8 mouse cellular contexts compared by ENCODE assay signal in genomic region chr3:139076059-139076455, GRCm38 (mm10). TPM values are rescaled to one million over a fixed set of nuclear protein-coding genes. Genes with fewer than 3 reads are reported as not detected.
A peak's percentile ranks its signal among the peaks of the same experiment; 100 is the strongest.
DNase-seq lines count a peak whose midpoint lies in the region; ATAC-seq and TF ChIP-seq lines count a peak whose summit lies in the region.

No protein-coding gene starts in this region.

- WGBS in heart, embryonic 14.5 days = 14% methylated on average over 7 of the region's 7 CpGs
- WGBS in forebrain, postnatal 0 days = 11% methylated on average over 7 of the region's 7 CpGs
- 9% methylated on average over 7 of the region's 7 CpGs for WGBS in liver, embryonic 16.5 days (ENCODE audit: insufficient replicate concordance)

- peak overlapping the region in 1 of 2 experiments; percentile 99; a peak in 1 of 4 replicates for H3K27ac ChIP-seq in heart, embryonic 14.5 days (replicated peaks in 1 of 2; ENCODE audit: control insufficient read depth in 1 of 2, insufficient read depth in 1 of 2, low read depth in 2 of 2, low read length in 2 of 2)
- 0 out of 2 replicates have a peak overlapping the region, but pooled peaks have one; percentile 94 for H3K27ac ChIP-seq in forebrain, postnatal 0 days (ENCODE audit: low read depth, low read length)
- no peak overlapping the region for H3K27ac ChIP-seq in liver, embryonic 16.5 days (ENCODE audit: low read length)

- no peak for ATAC-seq in heart, embryonic 14.5 days (ENCODE audit: insufficient number of reproducible peaks, insufficient read depth, low FRiP score, low read depth)
- ATAC-seq in forebrain, postnatal 0 days = no peak
- ATAC-seq in liver, embryonic 16.5 days (ENCODE audit: low read depth) = no peak

- H3K9me3 ChIP-seq in heart, embryonic 14.5 days (ENCODE audit: control insufficient read depth, low read length) = no peaks in the 10 kb centered on the region
- no peaks in the 10 kb centered on the region for H3K9me3 ChIP-seq in forebrain, postnatal 0 days (ENCODE audit: low read length)
- H3K9me3 ChIP-seq in liver, embryonic 16.5 days (replicated peaks; ENCODE audit: control insufficient read depth, low read length) = no peaks in the 10 kb centered on the region

- peak overlapping the region; percentile 87 for H3K9ac ChIP-seq in heart, embryonic 14.5 days (ENCODE audit: low read length)
- H3K9ac ChIP-seq in forebrain, postnatal 0 days = peak overlapping the region; percentile 90
- peak overlapping the region; percentile 78 for H3K9ac ChIP-seq in liver, embryonic 16.5 days (ENCODE audit: low read depth, low read length)

- no peaks in the 10 kb centered on the region for H3K36me3 ChIP-seq in heart, embryonic 14.5 days (ENCODE audit: control insufficient read depth, insufficient read depth, low read length)
- no peaks in the 10 kb centered on the region for H3K36me3 ChIP-seq in forebrain, postnatal 0 days (ENCODE audit: insufficient read depth)
- H3K36me3 ChIP-seq in liver, embryonic 16.5 days (ENCODE audit: control insufficient read depth, insufficient read depth) = no peaks in the 10 kb centered on the region

- no peak for DNase-seq in heart, postnatal 4 days
- DNase-seq in MN1 (ENCODE audit: low spot score) = peak; percentile 49
- DNase-seq in forebrain, postnatal 0 days = peak; percentile 24
- no peak for DNase-seq in frontal cortex, postnatal 36 days (ENCODE audit: low spot score in 2 of 2)
- DNase-seq in thymus, postnatal 0 days (ENCODE audit: low spot score) = no peak
- no peak for DNase-seq in layer of hippocampus, adult 11-12 months (ENCODE audit: low spot score)

- no peak for TF ChIP-seq CTCF in forebrain, postnatal 0 days (IDR thresholded peaks at IDR 0.05; ENCODE audit: low read depth)

- H3K4me1 ChIP-seq in heart, embryonic 14.5 days (ENCODE audit: control insufficient read depth in 2 of 2, insufficient read depth in 2 of 2, low read length in 2 of 2) = peaks cover 0 to 18% of the 10 kb centered on the region in 2 experiments; a peak in 2 of 4 replicates
- no peaks in the 10 kb centered on the region; the same call in 1 of the 2 replicates for H3K4me1 ChIP-seq in forebrain, postnatal 0 days (ENCODE audit: insufficient read depth)
- peaks cover 9% of the 10 kb centered on the region for H3K4me1 ChIP-seq in liver, embryonic 16.5 days (ENCODE audit: control insufficient read depth, low read depth, low read length)

- peak overlapping the region; percentile 93 for H3K4me2 ChIP-seq in heart, embryonic 14.5 days (ENCODE audit: low read length)
- peak overlapping the region; percentile 89 for H3K4me2 ChIP-seq in forebrain, postnatal 0 days (ENCODE audit: low read depth)
- H3K4me2 ChIP-seq in liver, embryonic 16.5 days (ENCODE audit: low read depth, low read length) = peak overlapping the region; percentile 99

- no peaks in the 10 kb centered on the region for H3K27me3 ChIP-seq in heart, embryonic 14.5 days (ENCODE audit: control insufficient read depth, insufficient read depth, low read length)
- H3K27me3 ChIP-seq in forebrain, postnatal 0 days (ENCODE audit: insufficient read depth, low read length) = no peaks in the 10 kb centered on the region
- no peaks in the 10 kb centered on the region for H3K27me3 ChIP-seq in liver, embryonic 16.5 days (ENCODE audit: control insufficient read depth, insufficient read depth, low read depth, low read length)

- peak overlapping the region; percentile 91 to 95 for H3K4me3 ChIP-seq in heart, embryonic 14.5 days (ENCODE audit: control insufficient read depth in 1 of 2, insufficient read depth in 1 of 2, low read depth in 1 of 2, low read length in 2 of 2)
- H3K4me3 ChIP-seq in forebrain, postnatal 0 days (ENCODE audit: low read depth, low read length) = peak overlapping the region; percentile 82
- peak overlapping the region; percentile 95 for H3K4me3 ChIP-seq in liver, embryonic 16.5 days (ENCODE audit: low read depth, low read length)

RNA-seq across cellular contexts. Expression of gene Rap1gds1, which starts 1.1 kb away (rescaled TPM):
- 52.9 and 55.8 TPM in 2 replicates for polyA plus RNA-seq in heart, embryonic 14.5 days (2014; fragmentation: Nextera tagmentation; extraction: Ambion mirVana)
- 10 to 100 TPM; 50.2 to 52.3 TPM for total RNA-seq in heart, postnatal 4 days (2021)
- total RNA-seq in forebrain, postnatal 0 days (2014; rRNA removed) = 83.6 and 88.5 TPM in 2 replicates
- polyA plus RNA-seq in forebrain, postnatal 0 days (2015; fragmentation: Nextera tagmentation; extraction: Ambion mirVana) = 48.5 and 63.9 TPM in 2 replicates
- polyA plus RNA-seq in liver, embryonic 16.5 days (2015; fragmentation: Nextera tagmentation; extraction: Ambion mirVana) = 13.7 and 14.8 TPM in 2 replicates
- 37.7 TPM in 2 replicates for polyA plus RNA-seq in thymus, postnatal 0 days (2015; fragmentation: Nextera tagmentation; extraction: Ambion mirVana)

Comparison
In these comparisons a context has a peak if more than half of its experiments do, and no peak if none do; other contexts are left out.
1. DNase-seq: peak in MN1 (single experiment) and forebrain, postnatal 0 days (single experiment); none in heart, postnatal 4 days (single experiment), frontal cortex, postnatal 36 days (0 of 2), thymus, postnatal 0 days (single experiment) and layer of hippocampus, adult 11-12 months (single experiment).
2. Peak in every context shown above with its lines, with median percentiles within 50 percentile points of each other: H3K4me2 ChIP-seq, H3K4me3 ChIP-seq and H3K9ac ChIP-seq.